Mouse (Mus musculus) C2C12 (cell line): ENCODE data around the gene Fam120b.
A peak's percentile ranks its signal among the peaks of the same experiment; 100 is the strongest.

Experiments
- CTCF ChIP-seq: IDR thresholded peaks from one replicate; pipeline ENCODE4 v1.5.1; 2011; ENCODE audit not compliant: control insufficient read depth, insufficient read depth, insufficient read length
- MYOD1 ChIP-seq: IDR thresholded peaks from one replicate; pipeline ENCODE4 v1.6.1; 2011; ENCODE audit warnings: low read depth; ENCODE audit not compliant: control insufficient read depth, insufficient read length
- USF1 ChIP-seq: IDR thresholded peaks from one replicate; pipeline ENCODE4 v1.6.1; 2011; ENCODE audit warnings: low read depth, mild to moderate bottlenecking, control low read depth, moderate library complexity

DNA sequence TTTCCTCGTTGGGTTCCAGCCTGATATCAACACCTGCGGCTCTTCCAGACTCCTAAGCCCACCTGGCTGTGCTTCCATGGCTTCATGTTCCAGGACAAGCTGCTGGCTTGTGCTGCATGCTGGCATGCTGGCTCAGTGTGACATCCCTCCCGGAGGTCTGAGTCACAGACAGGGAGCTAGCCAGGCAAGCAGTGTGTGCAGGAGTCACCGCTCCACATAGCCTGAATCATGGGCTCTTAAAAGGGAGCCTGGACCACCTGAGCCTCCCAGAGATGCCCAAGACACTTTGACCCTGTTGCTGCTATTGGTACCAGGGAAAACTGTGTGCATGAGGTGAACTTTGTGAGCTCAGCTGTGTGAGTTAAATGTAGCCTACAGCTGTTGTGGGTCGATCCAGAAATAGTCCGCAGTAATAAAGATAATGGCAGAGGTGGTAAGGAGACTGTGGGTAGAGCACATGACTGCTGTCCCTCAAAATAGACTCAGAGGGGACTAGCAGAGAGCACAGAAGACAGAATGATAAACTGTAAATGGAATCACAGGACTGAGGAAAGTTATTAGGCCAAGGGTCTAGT is 66.0 kb downstream of the Fam120b start:
- TF ChIP-seq MYOD1 (peak; percentile 55), USF1 (no peak), CTCF (no peak)
